ENCODE assay signal across 8 mouse cellular contexts in the genomic region with DNA sequence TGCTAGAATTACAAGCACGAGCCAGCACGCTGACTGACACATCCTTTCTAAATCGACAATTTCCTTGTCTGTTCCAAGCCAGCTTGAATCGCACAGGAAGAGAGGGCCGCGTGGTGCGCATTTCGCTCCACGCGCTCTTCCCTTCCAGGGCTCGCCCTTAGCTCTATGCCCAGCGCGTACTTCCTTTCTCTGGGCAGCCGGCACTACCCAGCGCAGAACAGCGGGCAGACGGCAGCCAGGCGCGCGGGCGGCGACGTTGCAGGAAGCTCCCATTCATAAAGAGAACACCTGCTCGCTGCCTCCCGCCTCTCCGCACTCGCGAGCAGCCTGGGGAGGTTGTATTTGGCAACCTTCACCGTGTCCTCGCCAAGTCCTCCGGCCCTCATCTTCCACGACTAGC. TPM values are rescaled to one million over a fixed set of nuclear protein-coding genes. Genes with fewer than 3 reads are reported as not detected.
DNase-seq lines count a peak whose midpoint lies in the region; ATAC-seq and TF ChIP-seq lines count a peak whose summit lies in the region.

No protein-coding gene starts in this region.

- H3K9ac ChIP-seq in forebrain, embryonic 13.5 days = peak overlapping the region; percentile 80

- WGBS in forebrain, embryonic 13.5 days = under 1% methylated on average over 32 of the region's 32 CpGs

- ATAC-seq in forebrain, embryonic 13.5 days = peak; percentile 64

- no peak overlapping the region for H3ac ChIP-seq in myocyte (ENCODE audit: control insufficient read depth, insufficient read length)

- no peaks in the 10 kb centered on the region for H3K9me3 ChIP-seq in forebrain, embryonic 13.5 days (replicated peaks)

- DNase-seq in left cerebral cortex, adult 18-20 months (ENCODE audit: low spot score in 2 of 2) = peak; percentile 43 to 62
- no peak for DNase-seq in left cerebral cortex, adult 11 months (ENCODE audit: low spot score)
- peak; percentile 61 for DNase-seq in cerebellum, adult 11 months
- DNase-seq in layer of hippocampus, postnatal 36 days = peak; percentile 50 to 62
- no peak for DNase-seq in urinary bladder, postnatal 10 days (ENCODE audit: low spot score)
- no peak for DNase-seq in adipocyte (ENCODE audit: low spot score)

- peak overlapping the region; percentile 66 for H3K4me3 ChIP-seq in forebrain, embryonic 13.5 days
- H3K4me3 ChIP-seq in myocyte = no peak overlapping the region

- peaks cover 49% of the 10 kb centered on the region for H3K27me3 ChIP-seq in forebrain, embryonic 13.5 days
- H3K27me3 ChIP-seq in myocyte (ENCODE audit: control insufficient read depth, insufficient read depth, insufficient read length) = peaks cover 61% of the 10 kb centered on the region

- no peak for TF ChIP-seq POLR2A in myocyte (IDR thresholded peaks at IDR 0.05; ENCODE audit: insufficient read length, low read depth)

- H3K27ac ChIP-seq in forebrain, embryonic 13.5 days = peak overlapping the region; percentile 96

- H3K4me1 ChIP-seq in forebrain, embryonic 13.5 days = peaks cover 53% of the 10 kb centered on the region

- peak overlapping the region; percentile 90 for H3K4me2 ChIP-seq in forebrain, embryonic 13.5 days
- peak overlapping the region; percentile 48 for H3K4me2 ChIP-seq in myocyte (ENCODE audit: low read depth)

- no peaks in the 10 kb centered on the region for H3K36me3 ChIP-seq in forebrain, embryonic 13.5 days (ENCODE audit: poor library complexity, severe bottlenecking)
- no peaks in the 10 kb centered on the region for H3K36me3 ChIP-seq in myocyte (ENCODE audit: control insufficient read depth, insufficient read depth)

- H3K79me2 ChIP-seq in myocyte (ENCODE audit: control insufficient read depth, insufficient read depth) = no peaks in the 10 kb centered on the region

TF ChIP-seq in myocyte, 11 proteins besides CTCF, POLR2A, EP300 and RAD21:
- TF ChIP-seq CEBPB (IDR thresholded peaks at IDR 0.05; ENCODE audit: insufficient read depth, poor library complexity, severe bottlenecking) (no peak), MAX (IDR thresholded peaks at IDR 0.05; ENCODE audit: low read depth) (no peak), E2F4 (IDR thresholded peaks at IDR 0.05; ENCODE audit: insufficient read depth) (no peak), USF1 (IDR thresholded peaks at IDR 0.05; ENCODE audit: low read depth) (no peak), REST (IDR thresholded peaks at IDR 0.05; ENCODE audit: insufficient read depth, insufficient read length) (no peak), TCF3 (IDR thresholded peaks at IDR 0.05; ENCODE audit: insufficient read length, low read depth) (no peak)

RNA-seq across cellular contexts. Expression of gene Trim67, which starts 0.7 kb away (rescaled TPM):
- total RNA-seq in left cerebral cortex, adult 18-20 months (2021) = 1 to 10 TPM; 1.5 to 2.2 TPM
- 9.4 and 9.8 TPM in 2 replicates for polyA plus RNA-seq in forebrain, embryonic 13.5 days (2015; fragmentation: Nextera tagmentation; extraction: Ambion mirVana)
- 1 to 10 TPM; 3.1 to 3.9 TPM for total RNA-seq in layer of hippocampus, postnatal 36 days (2021)
- polyA plus RNA-seq in myocyte (2012; fragmentation: generic; extraction: Trizol) = 0.01 TPM

RNA-seq across cellular contexts. Expression of gene Fam89a, which starts 40.6 kb away (rescaled TPM):
- total RNA-seq in left cerebral cortex, adult 18-20 months (2021) = under 1 TPM; 0.49 to 0.53 TPM
- polyA plus RNA-seq in forebrain, embryonic 13.5 days (2015; fragmentation: Nextera tagmentation; extraction: Ambion mirVana) = 0.34 and 0.36 TPM in 2 replicates
- under 1 TPM; 0.48 to 0.95 TPM for total RNA-seq in layer of hippocampus, postnatal 36 days (2021)
- 0.36 TPM for polyA plus RNA-seq in myocyte (2012; fragmentation: generic; extraction: Trizol)

Comparison
In these comparisons a context has a peak if more than half of its experiments do, and no peak if none do; other contexts are left out.
1. DNase-seq: peak in left cerebral cortex, adult 18-20 months (2 of 2), cerebellum, adult 11 months (single experiment) and layer of hippocampus, postnatal 36 days (2 of 2); none in left cerebral cortex, adult 11 months (single experiment), urinary bladder, postnatal 10 days (single experiment) and adipocyte (single experiment).